Mouse (Mus musculus) forebrain, postnatal 0 days (tissue): ENCODE measurements at regions not wholly inside any gene's neighbourhood (a gene's known extent, or its start where the extent isn't known, plus 50 kb on each side); places are given as distances from the start of the nearest gene placed in this dataset.
A peak's percentile ranks its signal among the peaks of the same experiment; 100 is the strongest.

ENCODE experiments used
- ATAC-seq: fragments of 200-750 bp; cut with Nextera tagmentation; 2 replicates; pipeline ENCODE4 v1.8.0; 2017; ENCODE audit warnings: mild to moderate bottlenecking, moderate library complexity
- DNase-seq: peaks from one replicate; pipeline ENCODE4 v3.0.0-alpha.2; 2015
- H3K27ac ChIP-seq: fragments of 300-500 bp; sonication (generic); 2 replicates; pipeline ENCODE4 v1.5.1; 2014; ENCODE audit warnings: low read depth, mild to moderate bottlenecking, antibody characterized with exemption, low read length, moderate library complexity, mixed read lengths
- H3K27me3 ChIP-seq: fragments of 300-500 bp; sonication (generic); 2 replicates; pipeline ENCODE4 v1.6.1; 2014; ENCODE audit warnings: mild to moderate bottlenecking, low read length, mixed read lengths; ENCODE audit not compliant: insufficient read depth
- H3K36me3 ChIP-seq: fragments of 300-500 bp; sonication (generic); 2 replicates; pipeline ENCODE4 v1.6.1; 2014; ENCODE audit warnings: mild to moderate bottlenecking, moderate library complexity; ENCODE audit not compliant: insufficient read depth
- H3K4me1 ChIP-seq: fragments of 300-500 bp; sonication (generic); 2 replicates; pipeline ENCODE4 v1.6.1; 2014; ENCODE audit warnings: antibody characterized with exemption; ENCODE audit not compliant: insufficient read depth
- H3K4me2 ChIP-seq: fragments of 300-500 bp; sonication (generic); 2 replicates; pipeline ENCODE4 v1.6.1; 2014; ENCODE audit warnings: low read depth, mild to moderate bottlenecking, moderate library complexity
- H3K4me3 ChIP-seq: fragments of 300-500 bp; sonication (generic); 2 replicates; pipeline ENCODE4 v1.5.1; 2014; ENCODE audit warnings: low read depth, low read length, mixed read lengths
- H3K9ac ChIP-seq: fragments of 300-500 bp; sonication (generic); 2 replicates; pipeline ENCODE4 v1.6.1; 2014; ENCODE audit warnings: mild to moderate bottlenecking
- H3K9me3 ChIP-seq: fragments of 300-500 bp; sonication (generic); 2 replicates; pipeline ENCODE4 v1.6.1; 2016; ENCODE audit warnings: low read length
- CTCF ChIP-seq: sonication (generic); IDR thresholded peaks from 2 replicates; pipeline ENCODE4 v1.5.1; 2016; ENCODE audit warnings: antibody characterized with exemption, control low read depth, low read depth
- WGBS: fragments of 180-500 bp; shearing (Covaris S2); extraction: QIAGEN DNeasy Blood & Tissue Kit; methylation state at CpG from one replicate; pipeline ENCODE4 v1.1.7; 2014; 5-methylcytosine and 5-hydroxymethylcytosine counted together

DNA sequence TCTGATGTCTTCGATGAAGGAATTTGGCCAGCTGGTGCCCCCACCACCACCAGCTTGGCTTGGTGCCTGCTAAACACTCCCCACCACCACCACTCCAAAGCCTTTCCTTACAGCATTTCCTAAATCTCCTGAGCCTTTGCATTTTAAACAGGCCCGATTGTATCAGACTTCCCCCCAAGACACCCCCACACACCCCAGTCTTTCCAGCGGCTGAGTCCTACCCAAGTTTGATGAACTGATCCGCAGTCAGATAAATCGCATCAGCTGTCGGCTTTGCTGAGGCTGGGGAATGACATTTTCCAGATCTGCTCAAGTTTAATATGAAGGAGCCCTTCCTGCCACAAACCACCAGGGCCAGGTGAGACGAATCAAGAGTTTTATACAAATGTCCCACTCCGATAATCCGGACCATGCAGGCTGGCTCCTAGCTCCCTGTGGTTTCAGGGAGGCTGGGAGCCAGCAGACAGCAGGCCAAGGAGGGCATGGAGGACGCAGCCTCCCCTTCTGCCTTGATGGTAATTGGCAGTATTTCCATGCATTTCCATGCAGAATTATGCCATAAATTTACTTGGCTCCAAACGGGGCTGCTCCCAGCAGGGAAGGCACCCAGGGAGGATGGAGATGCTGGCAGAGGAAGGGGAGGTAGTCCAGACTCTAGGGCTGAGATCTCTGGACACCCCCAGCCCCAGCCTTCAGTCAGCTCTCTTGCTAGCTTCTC lies 125.6 kb upstream of the Csf3r start:
- WGBS, result 29% methylated on average over 11 of the region's 11 CpGs
- H3K36me3 ChIP-seq, result no peaks in the 10 kb centered on the region
- H3K9me3 ChIP-seq, result no peaks in the 10 kb centered on the region
- H3K4me2 ChIP-seq, result no peak overlapping the region
- H3K27ac ChIP-seq, result no peak overlapping the region
- H3K4me1 ChIP-seq, result no peaks in the 10 kb centered on the region; the same call in 1 of the 2 replicates
- no peaks in the 10 kb centered on the region; the same call in 1 of the 2 replicates for H3K27me3 ChIP-seq
- TF ChIP-seq CTCF, result no peak
- ATAC-seq (peak; percentile 28), DNase-seq (peak; percentile 42)
- no peak overlapping the region; the same call in 1 of the 2 replicates for H3K9ac ChIP-seq
- H3K4me3 ChIP-seq, result no peak overlapping the region

DNA sequence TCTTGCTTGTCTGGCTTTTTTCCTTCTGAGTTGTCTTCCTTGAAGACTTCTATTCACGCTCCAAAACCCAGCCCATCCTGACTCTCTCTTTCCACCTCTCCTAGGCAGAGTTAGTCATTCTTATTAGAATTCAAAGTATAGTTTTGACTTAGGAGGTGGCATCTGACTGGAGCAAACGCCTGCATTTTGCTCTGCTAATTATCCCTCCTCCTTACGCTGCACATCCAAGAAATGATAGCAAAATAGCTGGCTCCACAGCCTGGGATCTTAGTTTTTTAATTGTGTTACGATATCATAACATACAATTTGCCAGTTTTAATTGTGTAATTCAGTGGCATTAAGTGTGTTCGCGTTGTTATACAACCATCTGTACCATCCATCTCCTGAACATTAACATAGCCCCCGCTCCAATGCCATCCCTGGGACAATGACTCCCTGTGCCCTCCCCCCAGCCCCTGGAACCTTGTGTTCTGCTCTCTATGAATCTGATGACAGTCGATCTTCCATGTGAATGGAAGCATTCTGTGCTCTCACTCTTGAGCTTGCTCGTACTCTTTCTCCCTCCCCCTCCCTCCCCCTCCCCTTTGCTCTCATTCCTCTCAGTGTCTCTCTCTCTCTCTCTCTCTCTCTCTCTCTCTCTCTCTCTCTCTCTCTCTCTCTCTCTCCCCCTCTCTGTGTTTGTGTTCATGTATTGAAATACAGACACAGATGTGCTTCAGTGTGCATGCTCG lies 122.6 kb upstream of the Csf3r start:
- DNase-seq (peak; percentile 47), ATAC-seq (peak; percentile 64; the same call in 1 of the 2 replicates)
- no peaks in the 10 kb centered on the region for H3K9me3 ChIP-seq
- H3K4me3 ChIP-seq, result no peak overlapping the region
- no peaks in the 10 kb centered on the region; the same call in 1 of the 2 replicates for H3K4me1 ChIP-seq
- no peak overlapping the region for H3K4me2 ChIP-seq
- no peak for TF ChIP-seq CTCF
- 0 out of 2 replicates have a peak overlapping the region, but pooled peaks have one; percentile 9 for H3K27ac ChIP-seq
- no peaks in the 10 kb centered on the region for H3K36me3 ChIP-seq
- no peaks in the 10 kb centered on the region for H3K27me3 ChIP-seq
- no peak overlapping the region for H3K9ac ChIP-seq
- WGBS, result 37% methylated on average over 10 of the region's 10 CpGs

DNA sequence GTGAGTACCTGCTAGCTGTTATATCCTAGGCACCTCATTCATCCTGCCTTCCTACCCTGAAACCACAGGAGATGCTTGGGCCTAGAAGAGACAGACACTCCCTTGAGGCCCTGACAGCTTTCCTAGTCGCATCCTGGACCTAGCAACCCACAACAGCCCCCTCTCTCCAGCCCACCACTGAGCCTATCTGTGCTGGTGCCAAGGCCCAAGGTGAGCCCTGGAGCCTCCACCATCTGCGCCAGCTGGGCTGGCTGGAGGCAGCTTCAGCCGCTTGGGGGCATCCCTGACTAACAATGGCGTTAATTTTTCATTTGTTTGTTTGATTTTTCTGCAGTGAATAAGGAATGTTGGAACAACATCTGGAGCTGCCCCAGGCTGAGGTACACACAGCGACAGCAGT lies 118.1 kb upstream of the Csf3r start:
- H3K9me3 ChIP-seq, result no peaks in the 10 kb centered on the region
- 63% methylated on average over 5 of the region's 5 CpGs for WGBS
- no peaks in the 10 kb centered on the region for H3K36me3 ChIP-seq
- DNase-seq (no peak), ATAC-seq (no peak)
- H3K4me1 ChIP-seq, result no peaks in the 10 kb centered on the region
- no peak overlapping the region for H3K4me3 ChIP-seq
- no peak overlapping the region for H3K27ac ChIP-seq
- no peaks in the 10 kb centered on the region for H3K27me3 ChIP-seq
- H3K9ac ChIP-seq, result no peak overlapping the region
- 0 out of 2 replicates have a peak, but pooled peaks have one; percentile 4 for TF ChIP-seq CTCF
- no peak overlapping the region for H3K4me2 ChIP-seq

DNA sequence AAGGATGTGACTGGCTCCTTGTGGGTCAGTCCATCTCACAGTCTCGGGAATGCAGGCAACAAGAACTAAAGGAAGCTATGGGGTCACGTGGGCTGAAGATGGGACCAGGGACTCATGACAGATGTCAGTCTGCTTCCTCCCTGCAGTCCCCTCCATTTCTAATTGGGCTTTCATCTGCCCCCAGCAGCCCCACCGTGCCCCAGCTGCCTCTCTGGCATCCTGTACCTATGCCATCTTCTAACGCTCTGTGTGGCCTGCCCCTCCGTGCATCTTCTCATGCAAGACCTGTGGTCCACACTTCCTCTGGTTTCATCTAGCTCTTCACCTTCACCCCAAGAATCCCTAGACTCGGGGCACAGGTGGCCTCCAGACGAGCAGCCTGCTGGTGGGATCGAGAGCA lies 115.4 kb upstream of the Csf3r start:
- no peak for ATAC-seq
- WGBS, result 89% methylated on average over 8 of the region's 8 CpGs
- Histone ChIP-seq H3K27me3 (peaks cover 8% of the 10 kb centered on the region), H3K4me1 (no peaks in the 10 kb centered on the region), H3K4me3 (no peak overlapping the region), H3K9ac (no peak overlapping the region), H3K36me3 (no peaks in the 10 kb centered on the region), H3K27ac (no peak overlapping the region), H3K9me3 (no peaks in the 10 kb centered on the region), H3K4me2 (no peak overlapping the region)
- no peak for DNase-seq
- TF ChIP-seq CTCF, result no peak

DNA sequence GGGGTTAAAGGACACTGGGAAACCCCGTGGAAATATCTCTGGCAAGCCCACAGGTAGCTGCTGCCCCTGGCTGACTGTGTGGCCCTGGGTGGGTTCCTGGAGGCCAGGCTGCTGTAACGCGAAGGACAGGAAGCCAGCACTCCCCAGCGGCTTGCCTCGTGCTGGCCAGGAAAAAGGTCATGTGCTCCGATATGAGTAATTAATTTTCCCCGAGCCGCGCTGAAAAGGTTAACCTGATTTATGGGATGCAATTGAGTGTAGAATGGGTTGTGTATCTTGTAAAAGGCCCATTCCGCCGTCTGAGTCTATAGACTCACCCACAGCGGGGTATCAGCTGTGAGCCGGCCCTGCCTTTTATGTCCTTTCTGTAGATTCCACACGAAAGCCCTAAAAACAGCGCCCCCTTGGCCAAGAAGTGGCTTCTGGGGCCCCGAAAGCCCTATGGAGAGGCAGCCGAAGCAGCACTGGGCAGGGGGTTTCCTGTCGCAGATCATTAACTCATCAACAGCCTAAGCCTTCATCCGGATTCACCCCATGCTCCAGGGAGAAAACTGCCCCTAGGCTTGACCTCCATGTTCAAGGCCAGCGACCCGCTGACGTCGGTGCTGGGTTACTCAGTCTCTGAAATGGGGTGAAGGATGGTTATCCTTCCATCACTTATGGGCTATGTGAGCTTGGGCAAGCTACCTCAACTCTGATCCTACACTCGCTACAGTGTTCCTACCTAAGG lies 112.6 kb upstream of the Csf3r start:
- Histone ChIP-seq H3K4me3 (no peak overlapping the region), H3K27me3 (peaks cover 8% of the 10 kb centered on the region), H3K9ac (no peak overlapping the region), H3K27ac (no peak overlapping the region), H3K4me1 (no peaks in the 10 kb centered on the region), H3K36me3 (no peaks in the 10 kb centered on the region), H3K4me2 (no peak overlapping the region), H3K9me3 (no peaks in the 10 kb centered on the region)
- TF ChIP-seq CTCF, result no peak
- no peak for ATAC-seq
- WGBS, result 23% methylated on average over 24 of the region's 24 CpGs
- no peak for DNase-seq

DNA sequence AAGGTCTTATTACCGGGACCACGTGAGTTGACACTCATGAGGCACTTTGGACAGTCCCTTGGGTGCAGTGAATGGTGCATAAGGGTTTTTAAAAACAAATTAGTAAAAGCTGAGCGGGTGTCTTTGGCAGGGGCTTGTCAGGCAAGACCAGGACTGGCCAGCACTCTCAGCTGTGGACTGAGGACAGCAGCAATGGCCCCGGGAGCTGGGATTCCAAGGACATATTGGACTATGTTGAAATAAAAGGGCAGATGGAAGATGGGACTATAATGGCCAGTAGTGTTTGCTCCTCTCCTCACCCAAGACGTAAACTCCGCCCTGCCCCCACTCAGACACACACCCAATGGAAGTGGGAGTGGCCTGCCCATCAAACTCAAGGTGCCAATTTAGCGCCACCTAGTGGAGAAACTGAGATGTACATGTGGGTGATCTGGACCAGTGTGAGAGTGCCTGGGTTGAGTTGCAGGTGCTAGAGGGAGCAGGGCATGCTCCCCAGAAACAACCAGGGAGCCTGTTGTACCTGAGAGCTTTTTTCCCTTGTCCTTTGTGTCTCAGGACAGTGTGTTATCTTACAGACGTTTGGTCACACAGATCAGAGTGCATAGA lies 111.8 kb upstream of the Csf3r start:
- H3K4me3 ChIP-seq, result no peak overlapping the region
- no peaks in the 10 kb centered on the region for H3K36me3 ChIP-seq
- no peak overlapping the region for H3K4me2 ChIP-seq
- peak; percentile 40; the same call in 1 of the 2 replicates for ATAC-seq
- H3K4me1 ChIP-seq, result no peaks in the 10 kb centered on the region
- peaks cover 8% of the 10 kb centered on the region for H3K27me3 ChIP-seq
- TF ChIP-seq CTCF, result peak; percentile 82
- H3K9ac ChIP-seq, result no peak overlapping the region
- H3K9me3 ChIP-seq, result no peaks in the 10 kb centered on the region
- WGBS, result 22% methylated on average over 8 of the region's 8 CpGs
- peak; percentile 72 for DNase-seq
- H3K27ac ChIP-seq, result no peak overlapping the region
